Mouse (Mus musculus) common myeloid progenitor, adult 5-6 weeks (primary cell): ENCODE data around the gene Itpr2. TPM values are rescaled to one million over a fixed set of nuclear protein-coding genes. Genes with fewer than 3 reads are reported as not detected.
"Not testable (repeated sequence)": the region's sequence is repeated elsewhere in the genome, so short reads cannot be mapped to it uniquely, and the experiment has no call there.

Source experiments
- ATAC-seq: replicated peaks from 2 replicates; pipeline ENCODE4 v1.8.0; 2016; ENCODE audit warnings: low read depth, mild to moderate bottlenecking, moderate TSS enrichment, inconsistent platforms; ENCODE audit not compliant: poor library complexity, severe bottlenecking
- total RNA-seq: library from RNA; stranded (forward); fragments of 200-1000, 187-1606 nt; gene quantifications from 2 replicates; pipeline ENCODE4 v1.2.3, GENCODE M21; 2017

Itpr2 gene
- total RNA-seq, 1 experiment from 2014 or later = 16.3 TPM

GRCm38 (mm10) chr6:146473216-146473955 is 28.6 kb downstream of the Itpr2 start:
- ATAC-seq = no peak

GRCm38 (mm10) chr6:146470378-146470777 is 31.6 kb downstream of the Itpr2 start:
- ATAC-seq = no peak

GRCm38 (mm10) chr6:146469936-146470335 is 32.1 kb downstream of the Itpr2 start:
- no peak for ATAC-seq

- ATAC-seq = no peak
Measured at GRCm38 (mm10) chr6:146468361-146468760, 33.7 kb downstream of the Itpr2 start.

GRCm38 (mm10) chr6:146464645-146465042 is 37.4 kb downstream of the Itpr2 start:
- ATAC-seq = not testable (repeated sequence)

- ATAC-seq = no peak
Measured at GRCm38 (mm10) chr6:146464014-146464644, 37.9 kb downstream of the Itpr2 start.

- no peak for ATAC-seq
Measured at GRCm38 (mm10) chr6:146460936-146461335, 41.1 kb downstream of the Itpr2 start.

- ATAC-seq = no peak
Measured at GRCm38 (mm10) chr6:146458436-146458835, 43.6 kb downstream of the Itpr2 start.

- no peak for ATAC-seq
Measured at GRCm38 (mm10) chr6:146456741-146457140, 45.3 kb downstream of the Itpr2 start.

- ATAC-seq = peak; percentile 61
Measured at GRCm38 (mm10) chr6:146454520-146455511, 47.2 kb downstream of the Itpr2 start.

GRCm38 (mm10) chr6:146452474-146452873 is 49.5 kb downstream of the Itpr2 start:
- peak; percentile 83 for ATAC-seq

- no peak for ATAC-seq
Measured at GRCm38 (mm10) chr6:146446032-146446704, 55.9 kb downstream of the Itpr2 start.

- no peak for ATAC-seq
Measured at GRCm38 (mm10) chr6:146439826-146440225, 62.2 kb downstream of the Itpr2 start.

GRCm38 (mm10) chr6:146439071-146439818 is 62.8 kb downstream of the Itpr2 start:
- no peak for ATAC-seq

- peak; percentile 80 for ATAC-seq
Measured at GRCm38 (mm10) chr6:146438057-146438456, 64.0 kb downstream of the Itpr2 start.

- no peak for ATAC-seq
Measured at GRCm38 (mm10) chr6:146436916-146437496, 65.0 kb downstream of the Itpr2 start.

GRCm38 (mm10) chr6:146434217-146434616 is 67.8 kb downstream of the Itpr2 start:
- no peak for ATAC-seq

GRCm38 (mm10) chr6:146432218-146432865 is 69.7 kb downstream of the Itpr2 start:
- ATAC-seq = no peak
